Mouse (Mus musculus): ENCODE data around the gene Ripor2. TPM values are rescaled to one million over a fixed set of nuclear protein-coding genes. Genes with fewer than 3 reads are reported as not detected.
"Not testable (repeated sequence)": the region's sequence is repeated elsewhere in the genome, so short reads cannot be mapped to it uniquely, and the experiment has no call there.

Ripor2 gene
- total RNA-seq, 2 experiments from 2014 or later = 53.0 to 67.2 TPM

- intact Hi-C loops (cut with DNase I) = no loop called here
- DNase-seq (ENCODE audit: low spot score in 2 of 2) = no peak
Observed at GRCm38 (mm10) chr13:24734502-24734901, 152.5 kb downstream of the Ripor2 start.

GRCm38 (mm10) chr13:24735608-24736131 lies 153.7 kb downstream of the Ripor2 start:
- intact Hi-C loops (cut with DNase I) = no loop called here
- DNase-seq (ENCODE audit: low spot score in 2 of 2) = no peak

- intact Hi-C loops (cut with DNase I) = no loop called here
- no peak for DNase-seq (ENCODE audit: low spot score in 2 of 2)
Observed at GRCm38 (mm10) chr13:24741028-24741427, 159.0 kb downstream of the Ripor2 start, which contains the start of gene Armh2. Armh2 (plus strand) TSS chr13:24741232.

GRCm38 (mm10) chr13:24747823-24748222 lies 165.8 kb downstream of the Ripor2 start:
- no peak for DNase-seq (ENCODE audit: low spot score in 2 of 2)
- intact Hi-C loops (cut with DNase I) = no loop called here

GRCm38 (mm10) chr13:24750807-24751206 lies 168.8 kb downstream of the Ripor2 start:
- no peak for DNase-seq (ENCODE audit: low spot score in 2 of 2)
- intact Hi-C loops (cut with DNase I) = no loop called here

- intact Hi-C loops (cut with DNase I) = no loop called here
- peak in 1 of 2 experiments; percentile 18 for DNase-seq (ENCODE audit: low spot score in 2 of 2)
Observed at GRCm38 (mm10) chr13:24751396-24751795, 169.4 kb downstream of the Ripor2 start.

- no peak for DNase-seq (ENCODE audit: low spot score in 2 of 2)
- intact Hi-C loops (cut with DNase I) = no loop called here
Observed at GRCm38 (mm10) chr13:24756756-24757155, 174.8 kb downstream of the Ripor2 start.

- intact Hi-C loops (cut with DNase I) = no loop called here
- no peak for DNase-seq (ENCODE audit: low spot score in 2 of 2)
Observed at GRCm38 (mm10) chr13:24757820-24758564, 176.0 kb downstream of the Ripor2 start.

GRCm38 (mm10) chr13:24759451-24759850 lies 177.5 kb downstream of the Ripor2 start:
- no peak for DNase-seq (ENCODE audit: low spot score in 2 of 2)
- intact Hi-C loops (cut with DNase I) = no loop called here

GRCm38 (mm10) chr13:24760351-24760870 lies 178.4 kb downstream of the Ripor2 start:
- intact Hi-C loops (cut with DNase I) = no loop called here
- DNase-seq (ENCODE audit: low spot score in 2 of 2) = no peak

- intact Hi-C loops (cut with DNase I) = no loop called here
Observed at GRCm38 (mm10) chr13:24761083-24761402, 179.1 kb downstream of the Ripor2 start.

GRCm38 (mm10) chr13:24761403-24762227 lies 179.6 kb downstream of the Ripor2 start, which contains the start of gene Gmnn:
Gmnn (minus strand) TSS chr13:24761923.
- intact Hi-C loops (cut with DNase I) = no loop called here
- peak; percentile 77 to 84 for DNase-seq (ENCODE audit: low spot score in 2 of 2)

More at GRCm38 (mm10) chr13:24761083-24761402, 179.1 kb downstream of the Ripor2 start:
- DNase-seq (ENCODE audit: low spot score in 2 of 2) = no peak

GRCm38 (mm10) chr13:24762254-24762653 lies 180.3 kb downstream of the Ripor2 start:
- intact Hi-C loops (cut with DNase I) = no loop called here

GRCm38 (mm10) chr13:24767809-24768208 lies 185.8 kb downstream of the Ripor2 start:
- intact Hi-C loops (cut with DNase I); DNase-seq (ENCODE audit: low spot score in 2 of 2): not testable (repeated sequence)

More at GRCm38 (mm10) chr13:24762254-24762653, 180.3 kb downstream of the Ripor2 start:
- no peak for DNase-seq (ENCODE audit: low spot score in 2 of 2)

GRCm38 (mm10) chr13:24771482-24771881 lies 189.5 kb downstream of the Ripor2 start:
- intact Hi-C loops (cut with DNase I); DNase-seq (ENCODE audit: low spot score in 2 of 2): not testable (repeated sequence)

- peak; percentile 20 to 21 for DNase-seq (ENCODE audit: low spot score in 2 of 2)
- intact Hi-C loops (cut with DNase I) = loop anchor here (5.0 kb wide), 1 partner anchor 294 kb away; no protein-coding TSS in a partner anchor
Observed at GRCm38 (mm10) chr13:24776146-24776844, 194.3 kb downstream of the Ripor2 start.

GRCm38 (mm10) chr13:24778026-24778425 lies 196.0 kb downstream of the Ripor2 start:
- intact Hi-C loops (cut with DNase I) = loop anchor here (5.0 kb wide), 1 partner anchor 296 kb away; no protein-coding TSS in a partner anchor
- DNase-seq (ENCODE audit: low spot score in 2 of 2) = no peak

GRCm38 (mm10) chr13:24778706-24779380 lies 196.9 kb downstream of the Ripor2 start:
- intact Hi-C loops (cut with DNase I) = loop anchor here (5.0 kb wide), 1 partner anchor 297 kb away; no protein-coding TSS in a partner anchor
- DNase-seq (ENCODE audit: low spot score in 2 of 2) = no peak

- DNase-seq (ENCODE audit: low spot score in 2 of 2) = no peak
- intact Hi-C loops (cut with DNase I) = no loop called here
Observed at GRCm38 (mm10) chr13:24781916-24782315, 199.9 kb downstream of the Ripor2 start.
